Mouse (Mus musculus) neural tube, embryonic 11.5 days (tissue): ENCODE data around the gene 2310030G06Rik. TPM values are rescaled to one million over a fixed set of nuclear protein-coding genes. Genes with fewer than 3 reads are reported as not detected.

Experiments
- ATAC-seq: fragments of 200-750 bp; cut with Nextera tagmentation; 2 replicates; pipeline ENCODE4 v1.8.0; 2017; ENCODE audit warnings: moderate number of reproducible peaks, mild to moderate bottlenecking, moderate TSS enrichment, moderate library complexity; ENCODE audit not compliant: insufficient read depth, low FRiP score, low TSS enrichment
- DNase-seq: peaks from one replicate; pipeline ENCODE4 v3.0.0-alpha.2; 2015; ENCODE audit warnings: low spot score
- H3K27ac ChIP-seq: fragments of 300-500 bp; sonication (generic); 2 replicates; pipeline ENCODE4 v1.5.1; 2014; ENCODE audit warnings: low read depth, mild to moderate bottlenecking, low read length
- H3K27me3 ChIP-seq: fragments of 300-500 bp; sonication (generic); 2 replicates; pipeline ENCODE4 v1.6.1; 2014; ENCODE audit warnings: mild to moderate bottlenecking, low read length, mixed read lengths; ENCODE audit not compliant: control insufficient read depth, insufficient read depth
- H3K36me3 ChIP-seq: fragments of 300-500 bp; sonication (generic); 2 replicates; pipeline ENCODE4 v1.6.1; 2014; ENCODE audit warnings: mild to moderate bottlenecking, low read length, moderate library complexity, mixed read lengths; ENCODE audit not compliant: control insufficient read depth, insufficient read depth
- H3K4me1 ChIP-seq: fragments of 300-500 bp; sonication (generic); 2 replicates; pipeline ENCODE4 v1.6.1; 2014; ENCODE audit warnings: low read length, mixed read lengths; ENCODE audit not compliant: control insufficient read depth, insufficient read depth
- H3K4me2 ChIP-seq: fragments of 300-500 bp; sonication (generic); 2 replicates; pipeline ENCODE4 v1.6.1; 2014; ENCODE audit warnings: low read depth, mild to moderate bottlenecking, moderate library complexity
- H3K4me3 ChIP-seq: fragments of 300-500 bp; sonication (generic); 2 replicates; pipeline ENCODE4 v1.5.1; 2014; ENCODE audit warnings: low read depth, low read length
- H3K9ac ChIP-seq: fragments of 300-500 bp; sonication (generic); 2 replicates; pipeline ENCODE4 v1.6.1; 2014; ENCODE audit warnings: mild to moderate bottlenecking, low read length
- H3K9me3 ChIP-seq: fragments of 300-500 bp; sonication (generic); 2 replicates; pipeline ENCODE4 v1.6.1; 2016; ENCODE audit warnings: low read length; ENCODE audit not compliant: control insufficient read depth
- WGBS: fragments of 180-500 bp; shearing (Covaris S2); extraction: QIAGEN DNeasy Blood & Tissue Kit; methylation state at CpG from one replicate; pipeline ENCODE4 v1.1.7; 2014; 5-methylcytosine and 5-hydroxymethylcytosine counted together
- polyA plus RNA-seq: library from polyadenylated mRNA; unstranded; fragments of >200 nt; fragmentation: Nextera tagmentation; extraction: Ambion mirVana; gene quantifications from 2 replicates; pipeline ENCODE4 v1.2.1, GENCODE M21; 2014

The 2310030G06Rik gene
- polyA plus RNA-seq, 1 experiment from 2014 or later = 1.1 TPM

DNA sequence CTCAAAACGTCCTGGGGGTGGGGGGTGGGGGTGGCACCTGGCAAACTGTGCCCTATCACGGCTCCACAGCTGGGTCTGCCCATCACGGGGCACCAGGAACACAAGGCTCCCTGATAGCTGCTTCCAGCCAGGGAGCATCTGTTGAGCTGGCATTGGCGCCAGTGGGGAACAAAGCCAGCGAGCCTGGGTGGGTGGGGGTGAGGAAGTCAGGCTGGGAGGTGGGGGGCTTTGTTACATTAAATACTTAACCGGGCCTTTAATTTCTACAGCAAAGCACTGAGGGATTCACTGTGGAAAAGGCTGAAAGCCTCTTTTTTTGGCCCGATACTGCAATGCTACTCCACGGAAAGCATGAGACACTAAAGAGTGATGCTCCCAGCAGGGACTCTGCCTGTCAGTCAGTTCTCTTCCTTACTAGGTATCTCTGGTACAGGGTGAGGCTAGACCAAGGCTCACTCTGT lies 23.9 kb downstream of the 2310030G06Rik start:
- Histone ChIP-seq H3K9ac (no peak overlapping the region), H3K4me2 (no peak overlapping the region), H3K9me3 (no peaks in the 10 kb centered on the region), H3K27me3 (no peaks in the 10 kb centered on the region), H3K4me3 (no peak overlapping the region), H3K4me1 (peaks cover 13% of the 10 kb centered on the region), H3K36me3 (no peaks in the 10 kb centered on the region), H3K27ac (no peak overlapping the region)
- no peak for ATAC-seq
- DNase-seq = no peak
- WGBS = 40% methylated on average over 8 of the region's 8 CpGs

GRCm38 (mm10) chr9:50721061-50721460 lies 25.3 kb downstream of the 2310030G06Rik start:
- no peak for ATAC-seq

GRCm38 (mm10) chr9:50718878-50719277 lies 27.5 kb downstream of the 2310030G06Rik start:
- Histone ChIP-seq H3K36me3 (no peaks in the 10 kb centered on the region), H3K4me3 (no peak overlapping the region), H3K27me3 (no peaks in the 10 kb centered on the region), H3K4me2 (no peak overlapping the region), H3K27ac (no peak overlapping the region), H3K9me3 (no peaks in the 10 kb centered on the region), H3K9ac (no peak overlapping the region), H3K4me1 (peaks cover 5% of the 10 kb centered on the region; the same call in 1 of the 2 replicates)
- 92% methylated on average over 4 of the region's 4 CpGs for WGBS
- DNase-seq (no peak), ATAC-seq (no peak)

More at GRCm38 (mm10) chr9:50721061-50721460, 25.3 kb downstream of the 2310030G06Rik start:
- H3K27ac ChIP-seq = no peak overlapping the region
- no peaks in the 10 kb centered on the region for H3K9me3 ChIP-seq
- no peak overlapping the region for H3K4me3 ChIP-seq
- no peaks in the 10 kb centered on the region for H3K27me3 ChIP-seq
- DNase-seq = no peak
- H3K4me2 ChIP-seq = no peak overlapping the region
- peaks cover 6% of the 10 kb centered on the region; the same call in 1 of the 2 replicates for H3K4me1 ChIP-seq
- H3K9ac ChIP-seq = no peak overlapping the region
- 28% methylated on average over 12 of the region's 12 CpGs for WGBS
- H3K36me3 ChIP-seq = no peaks in the 10 kb centered on the region

DNA sequence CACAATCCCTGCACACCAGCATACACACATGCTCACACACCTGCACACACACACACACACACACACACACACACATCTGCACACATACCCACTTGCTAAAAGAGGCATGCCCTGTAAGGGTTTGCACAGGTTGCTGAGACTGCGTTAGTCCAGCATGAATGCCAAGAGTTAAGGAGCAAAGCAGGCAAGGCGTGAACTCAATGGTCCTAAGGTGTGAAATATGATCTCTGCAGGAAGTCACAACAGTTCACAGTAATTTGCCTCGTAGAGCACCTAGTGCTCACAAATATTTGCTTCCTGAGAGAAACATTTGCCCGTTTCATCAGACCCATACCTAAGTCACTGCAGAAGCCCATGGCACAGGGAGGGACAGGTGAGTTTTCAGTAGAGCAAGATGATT lies 32.1 kb downstream of the 2310030G06Rik start:
- ATAC-seq (no peak), DNase-seq (no peak)
- 65% methylated on average over 4 of the region's 4 CpGs for WGBS
- no peak overlapping the region for H3K27ac ChIP-seq
- H3K27me3 ChIP-seq = no peaks in the 10 kb centered on the region
- H3K4me3 ChIP-seq = no peak overlapping the region
- H3K9ac ChIP-seq = no peak overlapping the region
- no peak overlapping the region for H3K4me2 ChIP-seq
- H3K36me3 ChIP-seq = 0 out of 2 replicates have a peak, but pooled peaks cover 2% of the 10 kb centered on the region
- no peaks in the 10 kb centered on the region for H3K9me3 ChIP-seq
- no peaks in the 10 kb centered on the region for H3K4me1 ChIP-seq

DNA sequence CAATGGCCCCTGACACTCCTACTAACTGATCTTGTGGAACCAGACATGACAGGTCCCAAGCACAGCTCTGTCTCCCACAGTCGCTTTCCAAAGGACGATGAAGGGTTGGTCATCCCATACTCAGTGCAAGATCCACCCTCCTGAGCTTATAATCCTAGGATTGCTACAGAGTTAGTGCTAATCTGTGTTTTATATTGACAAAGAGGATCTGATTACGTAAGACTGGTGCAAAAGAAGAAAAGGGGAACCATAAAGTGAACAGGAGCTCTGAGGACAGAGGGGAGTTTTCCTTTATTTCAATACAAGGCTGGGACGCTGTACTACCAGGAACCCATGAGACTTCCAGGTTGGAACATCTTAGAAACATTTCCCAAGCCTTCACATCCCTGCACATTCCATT lies 35.0 kb downstream of the 2310030G06Rik start:
- no peaks in the 10 kb centered on the region for H3K9me3 ChIP-seq
- 85% methylated on average over 4 of the region's 4 CpGs for WGBS
- no peak overlapping the region for H3K4me2 ChIP-seq
- H3K4me3 ChIP-seq = no peak overlapping the region
- H3K27me3 ChIP-seq = no peaks in the 10 kb centered on the region
- no peak for ATAC-seq
- DNase-seq = no peak
- H3K36me3 ChIP-seq = 0 out of 2 replicates have a peak, but pooled peaks cover 6% of the 10 kb centered on the region
- no peak overlapping the region for H3K9ac ChIP-seq
- no peak overlapping the region for H3K27ac ChIP-seq
- no peaks in the 10 kb centered on the region for H3K4me1 ChIP-seq

DNA sequence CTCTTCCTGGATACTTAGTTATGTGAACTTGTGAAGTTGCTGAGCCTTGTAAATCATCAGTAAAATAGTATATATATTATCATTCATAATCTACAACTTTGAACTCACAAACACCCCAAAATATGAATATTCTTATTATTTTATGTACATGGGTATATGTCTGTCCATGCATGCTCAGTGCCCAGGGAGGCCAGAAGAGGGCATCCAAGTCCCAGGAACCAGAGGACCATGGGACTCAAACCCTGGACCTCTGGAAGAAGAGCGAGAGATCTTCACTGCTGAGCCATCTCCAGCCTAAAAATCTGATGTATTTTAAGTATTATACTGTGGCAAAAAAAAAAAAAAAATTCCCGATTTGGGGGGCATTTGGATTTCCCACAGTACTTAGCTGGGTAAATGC lies 37.2 kb downstream of the 2310030G06Rik start:
- no peaks in the 10 kb centered on the region for H3K4me1 ChIP-seq
- H3K27ac ChIP-seq = no peak overlapping the region
- H3K9me3 ChIP-seq = no peaks in the 10 kb centered on the region
- ATAC-seq (no peak), DNase-seq (no peak)
- no peak overlapping the region for H3K4me2 ChIP-seq
- no peak overlapping the region for H3K9ac ChIP-seq
- H3K4me3 ChIP-seq = no peak overlapping the region
- no peaks in the 10 kb centered on the region for H3K27me3 ChIP-seq
- H3K36me3 ChIP-seq = 0 out of 2 replicates have a peak, but pooled peaks cover 6% of the 10 kb centered on the region
- 26% methylated on average over 2 of the region's 2 CpGs for WGBS

GRCm38 (mm10) chr9:50704907-50705306 lies 41.4 kb downstream of the 2310030G06Rik start:
- Histone ChIP-seq H3K9ac (no peak overlapping the region), H3K4me1 (no peaks in the 10 kb centered on the region), H3K4me2 (no peak overlapping the region), H3K4me3 (no peak overlapping the region), H3K27me3 (0 out of 2 replicates have a peak, but pooled peaks cover 5% of the 10 kb centered on the region), H3K36me3 (0 out of 2 replicates have a peak, but pooled peaks cover 4% of the 10 kb centered on the region), H3K9me3 (no peaks in the 10 kb centered on the region), H3K27ac (no peak overlapping the region)
- no peak for DNase-seq
- WGBS = 34% methylated on average over 6 of the region's 6 CpGs
- no peak for ATAC-seq

GRCm38 (mm10) chr9:50700921-50701691 lies 45.2 kb downstream of the 2310030G06Rik start:
- Histone ChIP-seq H3K36me3 (no peaks in the 10 kb centered on the region), H3K9ac (no peak overlapping the region), H3K4me1 (peaks cover 18% of the 10 kb centered on the region), H3K4me2 (no peak overlapping the region), H3K9me3 (no peaks in the 10 kb centered on the region), H3K4me3 (no peak overlapping the region), H3K27me3 (0 out of 2 replicates have a peak, but pooled peaks cover 5% of the 10 kb centered on the region), H3K27ac (no peak overlapping the region)
- no peak for ATAC-seq
- WGBS = 62% methylated on average over 11 of the region's 11 CpGs
- DNase-seq = no peak
